Mouse (Mus musculus) neural tube, embryonic 15.5 days (tissue): ENCODE results near the gene Arl9. TPM values are rescaled to one million over a fixed set of nuclear protein-coding genes. Genes with fewer than 3 reads are reported as not detected.
"Not testable (repeated sequence)": the region's sequence is repeated elsewhere in the genome, so short reads cannot be mapped to it uniquely, and the experiment has no call there.

Experiments
- ATAC-seq: fragments of 200-750 bp; cut with Nextera tagmentation; 2 replicates; pipeline ENCODE4 v1.8.0; 2017; ENCODE audit warnings: mild to moderate bottlenecking, moderate TSS enrichment, moderate library complexity; ENCODE audit not compliant: low FRiP score
- H3K27ac ChIP-seq: fragments of 300-500 bp; sonication (generic); replicated peaks from 2 replicates; pipeline ENCODE4 v1.5.1; 2015; ENCODE audit warnings: mild to moderate bottlenecking, inconsistent platforms
- H3K27me3 ChIP-seq: fragments of 300-500 bp; sonication (generic); replicated peaks from 2 replicates; pipeline ENCODE4 v1.6.1; 2015; ENCODE audit warnings: inconsistent platforms
- H3K36me3 ChIP-seq: fragments of 300-500 bp; sonication (generic); 2 replicates; pipeline ENCODE4 v1.6.1; 2015; ENCODE audit warnings: inconsistent platforms
- H3K4me1 ChIP-seq: fragments of 300-500 bp; sonication (generic); 2 replicates; pipeline ENCODE4 v1.6.1; 2015; ENCODE audit warnings: inconsistent platforms
- H3K4me2 ChIP-seq: fragments of 300-500 bp; sonication (generic); 2 replicates; pipeline ENCODE4 v1.6.1; 2015; ENCODE audit warnings: inconsistent platforms, mild to moderate bottlenecking, moderate library complexity
- H3K4me3 ChIP-seq: fragments of 300-500 bp; sonication (generic); replicated peaks from 2 replicates; pipeline ENCODE4 v1.5.1; 2015; ENCODE audit warnings: mild to moderate bottlenecking, inconsistent platforms
- H3K9ac ChIP-seq: fragments of 300-500 bp; sonication (generic); replicated peaks from 2 replicates; pipeline ENCODE4 v1.6.1; 2015; ENCODE audit warnings: mild to moderate bottlenecking, inconsistent platforms
- H3K9me3 ChIP-seq: fragments of 300-500 bp; sonication (generic); replicated peaks from 2 replicates; pipeline ENCODE4 v1.6.1; 2016; ENCODE audit warnings: inconsistent platforms
- WGBS: fragments of 180-500 bp; shearing (Covaris S2); methylation state at CpG from one replicate; pipeline ENCODE4 v1.1.7; 2015; ENCODE audit warnings: mixed read lengths; 5-methylcytosine and 5-hydroxymethylcytosine counted together
- polyA plus RNA-seq: library from polyadenylated mRNA; unstranded; fragments of >200 nt; fragmentation: Nextera tagmentation; extraction: Ambion mirVana; gene quantifications from 2 replicates; pipeline ENCODE4 v1.2.1, GENCODE M21; 2015

The Arl9 gene
- polyA plus RNA-seq, 1 experiment from 2014 or later, result 0.42 TPM

- WGBS, result 81% methylated on average over 3 of the region's 3 CpGs
- Histone ChIP-seq H3K27me3 (no peaks in the 10 kb centered on the region), H3K4me3 (no peak overlapping the region), H3K36me3 (no peaks in the 10 kb centered on the region), H3K27ac (no peak overlapping the region), H3K4me1 (no peaks in the 10 kb centered on the region), H3K9me3 (no peaks in the 10 kb centered on the region), H3K9ac (no peak overlapping the region), H3K4me2 (no peak overlapping the region)
- no peak for ATAC-seq
Measured at GRCm38 (mm10) chr5:77028034-77028433, 24.2 kb downstream of the Arl9 start.

GRCm38 (mm10) chr5:77029735-77030134 is 25.9 kb downstream of the Arl9 start:
- H3K9ac ChIP-seq, result no peak overlapping the region
- H3K27ac ChIP-seq, result no peak overlapping the region
- H3K4me3 ChIP-seq, result no peak overlapping the region
- no peaks in the 10 kb centered on the region for H3K4me1 ChIP-seq
- H3K36me3 ChIP-seq, result no peaks in the 10 kb centered on the region
- no peaks in the 10 kb centered on the region for H3K27me3 ChIP-seq
- WGBS, result 78% methylated on average over 5 of the region's 5 CpGs
- no peak overlapping the region for H3K4me2 ChIP-seq
- ATAC-seq, result no peak
- H3K9me3 ChIP-seq, result no peaks in the 10 kb centered on the region

- H3K4me2 ChIP-seq, ATAC-seq, H3K27me3 ChIP-seq, H3K36me3 ChIP-seq, H3K4me3 ChIP-seq, H3K27ac ChIP-seq, H3K9ac ChIP-seq, H3K9me3 ChIP-seq, H3K4me1 ChIP-seq: not testable (repeated sequence)
Measured at GRCm38 (mm10) chr5:77035101-77035500, 31.2 kb downstream of the Arl9 start.

- H3K27ac ChIP-seq, result no peak overlapping the region
- H3K4me1 ChIP-seq, result no peaks in the 10 kb centered on the region
- no peaks in the 10 kb centered on the region for H3K9me3 ChIP-seq
- H3K36me3 ChIP-seq, result no peaks in the 10 kb centered on the region
- ATAC-seq, result no peak
- no peaks in the 10 kb centered on the region for H3K27me3 ChIP-seq
- 87% methylated on average over 10 of the region's 10 CpGs for WGBS
- H3K4me3 ChIP-seq, result no peak overlapping the region
- no peak overlapping the region for H3K4me2 ChIP-seq
- no peak overlapping the region for H3K9ac ChIP-seq
Measured at GRCm38 (mm10) chr5:77038451-77038850, 34.6 kb downstream of the Arl9 start.

GRCm38 (mm10) chr5:77039391-77039790 is 35.5 kb downstream of the Arl9 start:
- H3K4me1 ChIP-seq, result no peaks in the 10 kb centered on the region
- no peak overlapping the region for H3K27ac ChIP-seq
- H3K9ac ChIP-seq, result no peak overlapping the region
- H3K27me3 ChIP-seq, result no peaks in the 10 kb centered on the region
- H3K9me3 ChIP-seq, result no peaks in the 10 kb centered on the region
- H3K4me2 ChIP-seq, result no peak overlapping the region
- no peak overlapping the region for H3K4me3 ChIP-seq
- H3K36me3 ChIP-seq, result no peaks in the 10 kb centered on the region
- no peak for ATAC-seq

- no peak for ATAC-seq
- no peaks in the 10 kb centered on the region for H3K4me1 ChIP-seq
- whole genome bisulfite sequencing, result 46% methylated on average over 5 of the region's 5 CpGs
- no peak overlapping the region for H3K4me2 ChIP-seq
- no peak overlapping the region for H3K4me3 ChIP-seq
- no peaks in the 10 kb centered on the region for H3K36me3 ChIP-seq
- H3K9ac ChIP-seq, result no peak overlapping the region
- no peak overlapping the region for H3K27ac ChIP-seq
- H3K9me3 ChIP-seq, result no peaks in the 10 kb centered on the region
- no peaks in the 10 kb centered on the region for H3K27me3 ChIP-seq
Measured at GRCm38 (mm10) chr5:77044362-77044761, 40.5 kb downstream of the Arl9 start.

- Histone ChIP-seq H3K27me3 (no peaks in the 10 kb centered on the region), H3K9me3 (no peaks in the 10 kb centered on the region), H3K4me2 (no peak overlapping the region), H3K36me3 (no peaks in the 10 kb centered on the region), H3K4me3 (no peak overlapping the region), H3K9ac (no peak overlapping the region), H3K4me1 (no peaks in the 10 kb centered on the region), H3K27ac (no peak overlapping the region)
- ATAC-seq, result no peak
- WGBS, result 92% methylated on average over 5 of the region's 5 CpGs
Measured at GRCm38 (mm10) chr5:77052616-77053015, 48.8 kb downstream of the Arl9 start.

- H3K27me3 ChIP-seq, result no peaks in the 10 kb centered on the region
- no peaks in the 10 kb centered on the region for H3K9me3 ChIP-seq
- no peak overlapping the region for H3K27ac ChIP-seq
- no peak overlapping the region for H3K9ac ChIP-seq
- WGBS, result 50% methylated on average over 12 of the region's 12 CpGs
- no peak overlapping the region for H3K4me3 ChIP-seq
- H3K4me1 ChIP-seq, result no peaks in the 10 kb centered on the region
- no peak overlapping the region for H3K4me2 ChIP-seq
- H3K36me3 ChIP-seq, result no peaks in the 10 kb centered on the region
- no peak for ATAC-seq
Measured at GRCm38 (mm10) chr5:77056881-77057440, 53.1 kb downstream of the Arl9 start.

Other genes with a start within 250 kb of the Arl9 start
- gene Aasdh, start 98.5 kb upstream of the Arl9 start, polyA plus RNA-seq, result 17.0 TPM in 2 replicates
- gene Paics, start 52.7 kb upstream of the Arl9 start, polyA plus RNA-seq, result 165 and 201 TPM in 2 replicates
- gene Ppat, start 52.5 kb upstream of the Arl9 start, polyA plus RNA-seq, result 10.6 and 17.9 TPM in 2 replicates
- gene Srp72, start 29.4 kb upstream of the Arl9 start, polyA plus RNA-seq, result 87.2 and 91.5 TPM in 2 replicates
- 0.60 and 0.75 TPM in 2 replicates for gene Thegl, start 12.0 kb downstream of the Arl9 start, polyA plus RNA-seq
- 10.9 and 12.2 TPM in 2 replicates for gene Hopx, start 111.1 kb downstream of the Arl9 start, polyA plus RNA-seq
- gene Spink2, start 207.4 kb downstream of the Arl9 start, polyA plus RNA-seq, result 2.9 and 3.2 TPM in 2 replicates